Mouse (Mus musculus): ENCODE results near the gene Rhd. TPM values are rescaled to one million over a fixed set of nuclear protein-coding genes. Genes with fewer than 3 reads are reported as not detected.

Rhd gene
- total RNA-seq, 2 experiments from 2014 or later = 1.5 to 1.6 TPM

GRCm38 (mm10) chr4:134925206-134925605 is 60.9 kb downstream of the Rhd start:
- peak; percentile 19 for DNase-seq (ENCODE audit: low spot score)
- intact Hi-C loops (cut with DNase I) = no loop called here

GRCm38 (mm10) chr4:134927815-134928463 is 63.6 kb downstream of the Rhd start:
- no peak for DNase-seq (ENCODE audit: low spot score)
- intact Hi-C loops (cut with DNase I) = no loop called here

GRCm38 (mm10) chr4:134928464-134928836 is 64.1 kb downstream of the Rhd start:
- intact Hi-C loops (cut with DNase I) = no loop called here

GRCm38 (mm10) chr4:134929536-134929935 is 65.2 kb downstream of the Rhd start:
- DNase-seq (ENCODE audit: low spot score) = no peak
- intact Hi-C loops (cut with DNase I) = no loop called here

More at GRCm38 (mm10) chr4:134928464-134928836, 64.1 kb downstream of the Rhd start:
- DNase-seq (ENCODE audit: low spot score) = no peak

GRCm38 (mm10) chr4:134930190-134930589 is 65.9 kb downstream of the Rhd start:
- intact Hi-C loops (cut with DNase I) = no loop called here
- DNase-seq (ENCODE audit: low spot score) = no peak

- DNase-seq (ENCODE audit: low spot score) = peak; percentile 90
- intact Hi-C loops (cut with DNase I) = no loop called here
These were observed 66.5 kb downstream of the Rhd start, which contains the start of gene Syf2 for GRCm38 (mm10) chr4:134930684-134931481. Syf2 (plus strand) TSS chr4:134930898.

- DNase-seq (ENCODE audit: low spot score) = no peak
- intact Hi-C loops (cut with DNase I) = no loop called here
These were observed 73.2 kb downstream of the Rhd start for GRCm38 (mm10) chr4:134937240-134938176.

- DNase-seq (ENCODE audit: low spot score) = no peak
- intact Hi-C loops (cut with DNase I) = no loop called here
These were observed 75.6 kb downstream of the Rhd start for GRCm38 (mm10) chr4:134939900-134940299.

GRCm38 (mm10) chr4:134943758-134944538 is 79.6 kb downstream of the Rhd start:
- DNase-seq (ENCODE audit: low spot score) = no peak
- intact Hi-C loops (cut with DNase I) = loop anchor here (1.0 kb wide), 1 partner anchor 262 kb away; no protein-coding TSS in a partner anchor

Other genes starting within 250 kb of the Rhd start
- gene Man1c1, start 160.2 kb upstream of the Rhd start, total RNA-seq (2021) = 10 to 100 TPM; 21.0 to 25.0 TPM
- gene Ldlrap1, start 96.5 kb upstream of the Rhd start, total RNA-seq (2021) = 10 to 100 TPM; 14.1 to 15.5 TPM
- 10 to 100 TPM; 18.6 to 22.1 TPM for gene Maco1, start 11.2 kb upstream of the Rhd start, total RNA-seq (2021)
- 10 to 100 TPM; 57.7 to 67.6 TPM for gene Tmem50a, start 50.5 kb downstream of the Rhd start, total RNA-seq (2021)
- 100 to 1,000 TPM; 153 to 208 TPM for gene Rsrp1, start 59.1 kb downstream of the Rhd start, total RNA-seq (2021)
- gene Syf2, start 66.4 kb downstream of the Rhd start, total RNA-seq (2021) = 10 to 100 TPM; 48.6 to 52.4 TPM

Measured in heart, postnatal 25 days (tissue).